Mouse (Mus musculus) adrenal gland, adult 8-10 months (tissue): ENCODE results near the gene Olfr975. TPM values are rescaled to one million over a fixed set of nuclear protein-coding genes. Genes with fewer than 3 reads are reported as not detected.
"Not testable (repeated sequence)": the region's sequence is repeated elsewhere in the genome, so short reads cannot be mapped to it uniquely, and the experiment has no call there.

Experiments used
- DNase-seq: peaks from one replicate; pipeline ENCODE4 v3.0.0; 2022
- total RNA-seq, 4 experiments: library from RNA; stranded (reverse); gene quantifications; 2 replicates each; pipeline ENCODE4 v1.2.4; 2022

Gene Olfr975
- total RNA-seq = not detected

GRCm38 (mm10) chr9:39951946-39952345 is at the start of gene Olfr975:
Gene Olfr975, minus strand, starts transcription at chr9:39952046.
- DNase-seq = no peak

GRCm38 (mm10) chr9:39991813-39992212 is 40.0 kb upstream of the Olfr975 start, which contains the start of gene Olfr978:
Gene Olfr978, plus strand, starts transcription at chr9:39992113.
- no peak for DNase-seq

- not testable (repeated sequence) for DNase-seq
These were observed 24.8 kb upstream of the Olfr975 start for GRCm38 (mm10) chr9:39976581-39977145.

DNA sequence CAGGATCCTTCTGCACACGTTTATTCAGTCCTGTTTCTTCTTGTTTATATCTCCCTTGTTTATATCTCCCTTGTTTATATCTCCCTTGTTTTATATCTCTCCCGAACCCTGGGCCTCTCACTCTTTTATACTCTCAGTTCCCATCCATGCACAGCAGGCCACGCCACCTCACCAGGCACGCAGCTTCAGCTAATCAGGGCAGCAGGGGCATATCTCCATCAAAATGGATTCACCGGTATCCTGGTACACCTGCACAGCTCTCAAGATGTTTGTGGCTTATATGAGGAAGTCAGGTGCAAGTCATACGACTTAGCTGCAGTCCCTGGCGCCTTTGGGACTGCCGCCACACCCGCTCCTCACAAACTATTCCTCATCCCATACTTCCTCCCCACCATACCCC is 9.2 kb upstream of the Olfr975 start, which contains the start of gene Olfr976:
Olfr976 (minus strand) TSS at position 101 of the 400 bp plus-strand sequence.
- DNase-seq = not testable (repeated sequence)

- no peak for DNase-seq
These were observed 14.6 kb downstream of the Olfr975 start, which contains the start of gene Olfr974 for GRCm38 (mm10) chr9:39937201-39937600. Gene Olfr974, plus strand, starts transcription at chr9:39937501.

- not testable (repeated sequence) for DNase-seq
These were observed 23.0 kb downstream of the Olfr975 start for GRCm38 (mm10) chr9:39928837-39929236.

GRCm38 (mm10) chr9:39927975-39928836 is 23.6 kb downstream of the Olfr975 start:
- not testable (repeated sequence) for DNase-seq

- DNase-seq = no peak
These were observed 41.9 kb downstream of the Olfr975 start for GRCm38 (mm10) chr9:39909939-39910338.

DNA sequence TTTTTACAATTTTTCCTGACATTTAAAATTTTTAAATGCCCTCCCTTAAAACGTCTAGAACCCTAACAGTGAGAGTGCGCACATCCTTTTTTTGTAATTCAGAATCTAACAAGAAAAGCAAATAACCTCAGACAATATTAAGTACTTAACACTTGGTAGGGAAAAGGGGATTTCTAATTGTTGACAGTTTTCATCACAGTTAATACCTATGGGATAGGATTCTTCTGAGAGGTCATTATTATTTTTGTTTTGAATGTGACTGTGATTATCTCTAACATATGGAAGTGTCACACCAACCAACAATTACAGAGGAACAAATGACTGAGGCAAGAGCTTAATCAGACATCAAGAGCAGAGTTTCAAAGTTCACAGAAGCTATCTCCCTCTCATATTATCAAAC is 44.8 kb downstream of the Olfr975 start, which contains the start of gene Olfr229:
Olfr229 (plus strand) TSS at position 301 of the 400 bp plus-strand sequence.
- DNase-seq = no peak

- DNase-seq = no peak
These were observed 46.7 kb downstream of the Olfr975 start for GRCm38 (mm10) chr9:39905106-39905505.

Other genes starting within 250 kb of the Olfr975 start
- not detected for gene Olfr149, start 244.9 kb downstream of the Olfr975 start, total RNA-seq
- gene Olfr965, start 240.7 kb downstream of the Olfr975 start, total RNA-seq = not detected
- gene Olfr150, start 221.1 kb downstream of the Olfr975 start, total RNA-seq = not detected
- gene Olfr967, start 205.8 kb downstream of the Olfr975 start, total RNA-seq = not detected
- gene Olfr968, start 168.8 kb downstream of the Olfr975 start, total RNA-seq = not detected
- gene Olfr969, start 161.1 kb downstream of the Olfr975 start, total RNA-seq = not detected
- gene Olfr970, start 143.2 kb downstream of the Olfr975 start, total RNA-seq = not detected
- gene Olfr971, start 115.2 kb downstream of the Olfr975 start, total RNA-seq = not detected
- not detected for gene Olfr972, start 85.6 kb downstream of the Olfr975 start, total RNA-seq
- not detected for gene Olfr229, start 44.7 kb downstream of the Olfr975 start, total RNA-seq
- not detected for gene Olfr974, start 14.5 kb downstream of the Olfr975 start, total RNA-seq
- gene Olfr976, start 9.1 kb upstream of the Olfr975 start, total RNA-seq = not detected
- not detected for gene Olfr978, start 40.1 kb upstream of the Olfr975 start, total RNA-seq
- not detected for gene Olfr979, start 51.4 kb upstream of the Olfr975 start, total RNA-seq
- not detected for gene Olfr980, start 57.5 kb upstream of the Olfr975 start, total RNA-seq
- gene Olfr981, start 69.4 kb upstream of the Olfr975 start, total RNA-seq = not detected
- not detected for gene Olfr982, start 121.8 kb upstream of the Olfr975 start, total RNA-seq
- not detected for gene Olfr983, start 141.5 kb upstream of the Olfr975 start, total RNA-seq
- not detected for gene Olfr984, start 162.2 kb upstream of the Olfr975 start, total RNA-seq
- gene Olfr985, start 178.1 kb upstream of the Olfr975 start, total RNA-seq = under 1 TPM in 1 of 4 experiments, not detected in 3; 0.23 TPM
- gene Tmem225, start 196.1 kb upstream of the Olfr975 start, total RNA-seq = not detected
- under 1 TPM in 1 of 4 experiments, not detected in 3; 0.08 TPM for gene Olfr986, start 228.9 kb upstream of the Olfr975 start, total RNA-seq
- 1 to 10 TPM; 5.8 to 8.0 (median 6.7) TPM for gene Zfp202, start 240.3 kb upstream of the Olfr975 start, total RNA-seq